In the genomic region with DNA sequence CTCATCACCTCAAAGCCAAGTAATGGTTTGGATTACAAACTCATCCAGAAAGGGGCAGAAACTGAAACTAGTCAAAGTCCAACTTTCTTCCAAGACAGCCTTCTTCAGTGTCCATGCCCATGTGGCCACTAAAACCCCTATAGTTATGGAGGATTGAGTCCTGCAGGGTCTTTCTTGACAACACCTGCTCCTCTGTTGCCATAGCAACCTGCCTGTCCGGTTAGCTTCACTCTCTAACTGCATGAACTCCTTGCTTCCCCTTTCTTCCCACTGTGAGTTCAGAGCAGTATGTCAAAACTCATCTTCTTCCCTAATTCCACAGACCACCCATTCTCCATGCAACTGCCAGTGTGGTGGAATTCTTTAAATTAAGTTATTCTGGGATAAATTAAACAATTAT, we compare ENCODE assay signal across 27 mouse cellular contexts. TPM values are rescaled to one million over a fixed set of nuclear protein-coding genes. Genes with fewer than 3 reads are reported as not detected.
DNase-seq lines count a peak whose midpoint lies in the region; ATAC-seq lines count a peak whose summit lies in the region.
"Had no signal": no experiment of that assay in that cellular context is flagged by ENCODE, and none has a peak within 500 bp of the region (broad histone marks: within the 10 kb centered on the region; RNA-seq: fewer than 3 reads in every experiment).

No protein-coding gene starts in this region.

- H3K36me3 ChIP-seq in midbrain, embryonic 11.5 days (ENCODE audit: control insufficient read depth, insufficient read depth, low read length), result no peaks in the 10 kb centered on the region
- H3K36me3 ChIP-seq in midbrain, embryonic 16.5 days (ENCODE audit: control insufficient read depth, insufficient read depth, low read length), result no peaks in the 10 kb centered on the region
- H3K36me3 ChIP-seq: embryonic facial prominence, embryonic 10.5 days; forebrain, embryonic 10.5 days; heart, embryonic 12.5 days; hindbrain, embryonic 13.5 days; limb, embryonic 10.5 days had no signal

- peaks cover 15% of the 10 kb centered on the region for H3K4me1 ChIP-seq in midbrain, embryonic 11.5 days (ENCODE audit: control insufficient read depth, insufficient read depth, low read length)
- H3K4me1 ChIP-seq in midbrain, embryonic 16.5 days (ENCODE audit: control insufficient read depth, insufficient read depth, low read length), result peaks cover 11% of the 10 kb centered on the region

- no peak overlapping the region for H3K9ac ChIP-seq in midbrain, embryonic 11.5 days (ENCODE audit: low read length)
- no peak overlapping the region for H3K9ac ChIP-seq in midbrain, embryonic 16.5 days (ENCODE audit: low read depth, low read length)
- H3K9ac ChIP-seq: forebrain, postnatal 0 days; heart, embryonic 12.5 days; hindbrain, embryonic 13.5 days had no signal

- peaks cover 11% of the 10 kb centered on the region for H3K27me3 ChIP-seq in midbrain, embryonic 11.5 days (ENCODE audit: control insufficient read depth, insufficient read depth, low read length)
- no peaks in the 10 kb centered on the region for H3K27me3 ChIP-seq in midbrain, embryonic 16.5 days (ENCODE audit: control insufficient read depth, insufficient read depth, low read depth, low read length)
- H3K27me3 ChIP-seq: heart, embryonic 12.5 days had no signal

- peak; percentile 68 for DNase-seq in midbrain, embryonic 11.5 days (ENCODE audit: low spot score, missing footprints)
- no peak for DNase-seq in Muller cell, postnatal 12 days (ENCODE audit: inconsistent ontology term)
- no peak for DNase-seq in urinary bladder, postnatal 25 days (ENCODE audit: low spot score)
- no peak for DNase-seq in MN1 (ENCODE audit: low spot score)
- DNase-seq: adrenal gland, postnatal 36 days; cerebellum, adult 11 months; cerebellum, postnatal 14 days; forebrain, postnatal 0 days; gastrocnemius, postnatal 14 days; heart, adult 18-20 months; heart, postnatal 10 days; kidney, adult 2 months; liver; lung, adult 18-20 months; lung, postnatal 10 days; right cerebral cortex, postnatal 25 days; thymus, postnatal 14 days had no signal

- no peak overlapping the region for H3K4me3 ChIP-seq in midbrain, embryonic 11.5 days (ENCODE audit: low read depth, low read length)
- no peak overlapping the region for H3K4me3 ChIP-seq in midbrain, embryonic 16.5 days (ENCODE audit: low read depth, low read length)
- H3K4me3 ChIP-seq: embryonic facial prominence, embryonic 10.5 days; forebrain, embryonic 10.5 days; heart, embryonic 12.5 days; hindbrain, embryonic 13.5 days; limb, embryonic 10.5 days had no signal

- WGBS in midbrain, embryonic 11.5 days, result 3% methylated on average over 1 of the region's 1 CpGs
- 4% methylated on average over 1 of the region's 1 CpGs for WGBS in midbrain, embryonic 16.5 days

- H3K4me2 ChIP-seq in midbrain, embryonic 11.5 days, result no peak overlapping the region
- H3K4me2 ChIP-seq in midbrain, embryonic 16.5 days (ENCODE audit: low read length), result no peak overlapping the region
- H3K4me2 ChIP-seq: heart, embryonic 12.5 days; hindbrain, embryonic 13.5 days had no signal

- H3K9me3 ChIP-seq in midbrain, embryonic 11.5 days (ENCODE audit: control insufficient read depth, low read length), result no peaks in the 10 kb centered on the region
- no peaks in the 10 kb centered on the region for H3K9me3 ChIP-seq in midbrain, embryonic 16.5 days (replicated peaks; ENCODE audit: control insufficient read depth, low read length, poor library complexity, severe bottlenecking)
- H3K9me3 ChIP-seq: embryonic facial prominence, embryonic 10.5 days; forebrain, embryonic 10.5 days; heart, embryonic 12.5 days; hindbrain, embryonic 13.5 days; limb, embryonic 10.5 days had no signal

- no peak overlapping the region for H3K27ac ChIP-seq in midbrain, embryonic 11.5 days (ENCODE audit: low read depth, low read length)
- H3K27ac ChIP-seq in midbrain, embryonic 16.5 days (ENCODE audit: low read length), result no peak overlapping the region
- H3K27ac ChIP-seq: embryonic facial prominence, embryonic 10.5 days; forebrain, embryonic 10.5 days; hindbrain, embryonic 13.5 days; kidney, postnatal 0 days; limb, embryonic 10.5 days had no signal

- no peak for ATAC-seq in midbrain, embryonic 11.5 days (ENCODE audit: low FRiP score)
- ATAC-seq in midbrain, embryonic 16.5 days, result no peak
- peak; percentile 47 for ATAC-seq in common myeloid progenitor, adult 5-6 weeks (replicated peaks; ENCODE audit: low read depth, poor library complexity, severe bottlenecking)
- ATAC-seq in megakaryocyte progenitor cell, adult 5-6 weeks (replicated peaks; ENCODE audit: poor library complexity), result peak; percentile 46
- ATAC-seq: forebrain, postnatal 0 days; inflammation-experienced regulatory T-cells, adult 6 months had no signal

RNA-seq across cellular contexts. Expression of gene Nrp1, which starts 4.4 kb away (rescaled TPM):
- 20.3 and 21.4 TPM in 2 replicates for polyA plus RNA-seq in midbrain, embryonic 11.5 days (2014; fragmentation: Nextera tagmentation; extraction: Ambion mirVana)
- 81.3 and 85.8 TPM in 2 replicates for polyA plus RNA-seq in midbrain, embryonic 16.5 days (2015; fragmentation: Nextera tagmentation; extraction: Ambion mirVana)
- 7.7 TPM in 2 replicates for total RNA-seq in common myeloid progenitor, adult 5-6 weeks (2017)
- total RNA-seq in megakaryocyte progenitor cell, adult 5-6 weeks (2015), result 8.3 and 9.4 TPM in 2 replicates
- 9.7 and 11.7 TPM in 2 replicates for total RNA-seq in megakaryocyte progenitor cell, adult 5-6 weeks (2017)

Comparison
In these comparisons a context has a peak if more than half of its experiments do, and no peak if none do; other contexts are left out.
1. ATAC-seq: peak in common myeloid progenitor, adult 5-6 weeks (single experiment) and megakaryocyte progenitor cell, adult 5-6 weeks (single experiment); none in midbrain, embryonic 11.5 days (single experiment) and midbrain, embryonic 16.5 days (single experiment).